Mouse (Mus musculus): ENCODE data around the gene Bcl2l1.

Gene Bcl2l1

GRCm38 (mm10) chr2:152824438-152825167 is 6.9 kb downstream of the Bcl2l1 start:
- DNase-seq (ENCODE audit: low spot score), result no peak

DNA sequence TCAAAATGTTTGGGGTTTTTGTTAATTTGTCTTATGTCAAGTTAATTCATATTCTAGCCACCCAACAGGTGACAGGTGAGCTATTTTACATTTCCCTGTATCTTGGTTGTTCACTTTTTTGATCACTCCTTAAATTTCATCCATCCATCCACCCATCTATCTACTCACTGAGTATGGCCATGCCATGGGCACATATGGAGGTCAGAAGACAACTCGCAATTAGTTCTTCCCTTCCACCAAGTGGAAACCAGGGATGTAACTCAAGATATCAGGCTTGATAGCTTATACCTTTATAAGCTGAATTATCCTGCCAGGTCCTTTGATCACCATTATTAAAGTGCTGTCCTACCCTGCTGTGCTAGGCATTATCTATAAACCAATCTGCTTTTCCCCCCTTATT is 7.8 kb downstream of the Bcl2l1 start:
- DNase-seq (ENCODE audit: low spot score), result no peak

DNA sequence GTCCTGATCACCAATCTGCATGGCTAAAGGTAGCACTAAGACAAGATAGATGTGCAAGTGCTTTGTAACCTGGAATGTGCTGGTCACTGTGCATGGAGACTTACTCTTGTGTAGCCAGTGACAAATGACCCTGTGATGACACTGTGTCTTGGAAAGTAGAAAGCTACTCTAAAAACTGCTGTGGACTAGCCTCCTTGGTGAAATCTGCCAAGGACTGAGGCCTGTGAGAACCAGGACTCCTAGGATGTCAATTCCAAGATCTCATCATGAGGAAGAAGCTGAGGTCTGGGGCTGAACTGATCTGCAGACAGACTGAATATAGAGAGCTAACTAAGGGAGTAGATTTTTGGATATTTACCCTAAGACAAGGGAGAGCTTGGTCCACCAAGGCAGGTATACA is 10.0 kb downstream of the Bcl2l1 start:
- no peak for DNase-seq (ENCODE audit: low spot score)

GRCm38 (mm10) chr2:152821023-152821422 is 10.5 kb downstream of the Bcl2l1 start:
- no peak for DNase-seq (ENCODE audit: low spot score)

GRCm38 (mm10) chr2:152820369-152820768 is 11.2 kb downstream of the Bcl2l1 start:
- no peak for DNase-seq (ENCODE audit: low spot score)

DNA sequence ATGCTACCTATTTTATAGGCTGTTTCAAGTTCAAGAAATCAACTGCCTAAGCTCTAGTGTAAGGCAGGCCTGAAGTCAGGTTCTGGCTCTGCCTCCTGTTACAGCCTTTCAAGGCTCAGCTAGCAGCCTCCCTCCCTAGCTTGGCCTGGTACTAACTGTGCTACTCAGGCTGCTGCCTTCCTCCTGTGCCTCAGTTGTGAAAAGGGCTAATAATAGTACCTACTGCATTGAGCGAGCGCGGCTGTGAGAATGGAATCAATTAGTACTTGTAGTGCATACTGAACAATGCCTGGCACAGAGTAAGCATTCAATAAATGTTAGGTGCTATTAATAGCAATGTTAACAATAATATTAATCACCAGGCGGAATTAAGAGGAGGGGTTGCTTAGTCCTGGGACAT is 11.6 kb downstream of the Bcl2l1 start:
- no peak for DNase-seq (ENCODE audit: low spot score)

DNA sequence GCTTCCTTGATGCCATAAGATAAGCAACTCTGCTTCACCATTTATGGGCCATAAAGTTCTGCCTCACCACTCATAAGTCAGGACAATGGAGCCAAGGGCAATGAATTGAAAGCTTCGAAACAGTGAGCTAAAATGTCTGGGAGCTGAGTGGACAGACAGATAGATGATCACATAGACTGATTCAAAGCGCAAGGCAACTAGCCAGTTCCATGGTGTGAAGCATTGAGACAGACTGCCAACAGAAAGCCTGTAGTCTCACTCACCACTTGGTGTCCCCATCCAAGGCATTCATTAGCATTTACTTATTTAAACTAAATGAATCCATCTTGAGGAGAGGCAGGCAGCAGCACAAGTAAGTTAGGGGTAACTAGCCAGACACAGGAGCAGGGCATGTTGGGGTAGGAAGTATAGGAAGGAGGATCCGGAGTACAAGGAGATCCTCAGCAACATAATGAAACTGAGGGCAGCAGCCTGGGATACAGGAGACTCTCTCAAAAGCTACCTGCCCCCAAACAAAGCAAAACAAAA is 12.4 kb downstream of the Bcl2l1 start:
- no peak for DNase-seq (ENCODE audit: low spot score)

DNA sequence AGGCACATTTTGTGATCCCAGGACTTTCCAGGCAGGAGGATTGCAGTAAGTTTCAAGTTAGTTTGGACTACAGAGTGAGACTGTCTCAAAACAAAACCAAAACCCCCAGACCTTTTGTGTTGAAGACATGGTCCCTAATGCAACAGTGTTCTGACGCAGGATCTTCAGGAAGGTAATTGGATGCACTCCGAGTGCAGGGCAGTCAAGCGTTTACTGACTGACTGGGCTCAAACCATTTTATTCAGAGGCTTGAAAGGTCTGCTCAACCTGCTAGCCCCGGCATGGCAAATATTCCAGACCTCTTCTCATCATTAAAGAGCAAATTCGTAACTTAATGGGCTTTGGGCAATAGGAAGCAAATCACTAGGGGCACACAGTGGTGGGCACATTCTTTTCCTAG is 12.8 kb downstream of the Bcl2l1 start:
- DNase-seq (ENCODE audit: low spot score), result no peak

DNA sequence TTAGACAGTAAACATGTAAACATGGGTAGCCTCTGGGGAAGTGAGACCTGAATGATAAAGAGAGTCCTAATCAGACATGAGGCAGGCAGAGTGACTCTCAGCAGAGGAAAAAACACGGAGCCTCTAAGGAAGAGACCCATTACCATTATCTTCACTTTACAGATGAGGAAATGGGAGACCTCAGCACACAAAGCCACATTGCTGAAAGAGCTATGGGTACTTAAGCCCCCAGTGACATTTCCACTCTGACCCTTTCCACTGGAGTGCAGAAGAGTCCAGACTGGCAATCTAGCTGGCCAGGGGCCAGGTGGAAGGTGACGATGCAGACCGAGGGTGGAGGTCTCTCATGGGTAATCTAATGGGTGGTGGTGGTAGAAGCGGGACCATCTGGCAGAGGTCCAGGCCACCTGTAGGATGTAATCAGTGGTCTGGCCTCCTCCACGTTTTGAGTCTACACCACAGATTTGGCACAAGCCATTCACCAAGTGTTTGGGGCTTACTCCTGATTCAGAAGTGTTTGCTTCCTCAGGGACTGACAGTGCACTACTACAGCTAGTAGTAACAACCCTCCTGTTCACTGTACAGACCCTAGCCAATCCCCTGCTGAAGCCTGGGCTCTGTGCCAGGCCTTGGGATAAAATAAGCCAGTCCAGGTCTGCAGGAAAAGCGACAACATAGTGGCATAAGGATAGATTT is 13.8 kb downstream of the Bcl2l1 start:
- DNase-seq (ENCODE audit: low spot score), result no peak

GRCm38 (mm10) chr2:152816657-152817348 is 14.7 kb downstream of the Bcl2l1 start:
- DNase-seq (ENCODE audit: low spot score), result no peak

DNA sequence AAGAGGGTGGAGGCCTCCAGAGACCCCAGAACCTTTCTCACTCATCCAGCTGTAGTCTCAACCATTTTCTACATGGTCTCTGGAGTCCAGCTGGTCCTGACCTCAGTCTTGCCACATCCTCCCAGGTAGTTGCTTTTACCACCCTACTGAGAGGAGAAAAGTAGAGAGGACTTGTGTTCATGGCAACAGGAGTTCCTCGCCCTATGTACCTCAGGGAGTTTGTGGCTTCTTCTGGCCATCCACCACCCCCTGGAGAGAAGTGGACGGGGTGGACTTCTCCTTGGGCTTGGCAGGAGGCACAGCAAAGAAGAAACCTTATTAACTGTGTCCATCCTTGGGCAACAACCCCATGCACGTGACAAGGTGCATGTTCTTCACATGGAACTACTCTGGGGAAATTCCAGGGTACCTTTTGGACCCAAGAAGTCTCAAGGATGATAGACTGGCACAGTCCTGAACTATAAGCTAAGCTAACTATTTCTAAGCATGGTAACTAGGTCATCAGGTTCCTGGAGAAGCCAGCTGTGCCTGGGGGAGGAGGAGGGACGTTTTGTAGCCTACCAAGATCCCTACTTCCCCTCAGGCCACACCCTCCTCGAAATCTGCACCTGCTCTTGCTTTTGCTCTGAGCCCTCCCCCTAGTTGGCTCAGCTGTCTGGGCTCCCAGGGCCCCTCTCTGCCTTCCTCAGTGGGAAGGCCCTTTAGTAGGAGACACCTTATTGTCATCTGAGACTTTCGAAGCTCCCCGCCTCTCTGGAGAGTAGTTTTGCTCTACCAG is 15.5 kb downstream of the Bcl2l1 start:
- no peak for DNase-seq (ENCODE audit: low spot score)

DNA sequence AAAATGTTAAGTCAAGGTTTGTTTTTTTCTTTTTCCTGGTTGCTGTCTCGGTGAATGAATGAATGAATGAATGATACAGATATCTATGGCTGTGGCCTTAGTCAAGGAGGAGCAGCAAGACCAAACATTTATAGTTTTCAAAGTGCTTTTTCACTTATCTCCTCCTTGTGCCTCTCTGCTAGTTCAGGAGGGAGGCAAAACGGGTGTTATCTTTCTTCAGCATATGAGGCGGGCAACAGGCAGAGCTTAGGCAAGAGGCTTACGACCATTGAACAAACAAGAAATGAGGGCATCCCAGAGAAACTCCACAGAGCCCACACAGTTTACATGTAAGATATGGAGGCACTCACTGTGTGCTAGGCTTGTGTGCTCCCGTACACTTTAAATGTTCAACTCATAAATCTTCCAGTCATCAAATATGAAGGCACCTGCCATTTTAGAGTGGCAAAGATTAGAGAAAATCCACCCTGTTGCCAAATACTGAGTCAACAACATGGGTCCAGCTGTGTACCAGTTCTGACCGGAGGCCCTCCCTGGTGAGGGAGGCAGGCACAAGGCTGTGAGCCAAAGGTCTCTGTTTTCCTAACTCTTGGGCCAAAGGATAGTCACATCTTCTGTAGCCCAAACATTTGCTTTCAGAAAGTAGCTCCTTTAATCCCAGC is 17.2 kb downstream of the Bcl2l1 start:
- no peak for DNase-seq (ENCODE audit: low spot score)

GRCm38 (mm10) chr2:152813232-152813631 is 18.3 kb downstream of the Bcl2l1 start:
- no peak for DNase-seq (ENCODE audit: low spot score)

GRCm38 (mm10) chr2:152811336-152812165 is 20.0 kb downstream of the Bcl2l1 start:
- no peak for DNase-seq (ENCODE audit: low spot score)

DNA sequence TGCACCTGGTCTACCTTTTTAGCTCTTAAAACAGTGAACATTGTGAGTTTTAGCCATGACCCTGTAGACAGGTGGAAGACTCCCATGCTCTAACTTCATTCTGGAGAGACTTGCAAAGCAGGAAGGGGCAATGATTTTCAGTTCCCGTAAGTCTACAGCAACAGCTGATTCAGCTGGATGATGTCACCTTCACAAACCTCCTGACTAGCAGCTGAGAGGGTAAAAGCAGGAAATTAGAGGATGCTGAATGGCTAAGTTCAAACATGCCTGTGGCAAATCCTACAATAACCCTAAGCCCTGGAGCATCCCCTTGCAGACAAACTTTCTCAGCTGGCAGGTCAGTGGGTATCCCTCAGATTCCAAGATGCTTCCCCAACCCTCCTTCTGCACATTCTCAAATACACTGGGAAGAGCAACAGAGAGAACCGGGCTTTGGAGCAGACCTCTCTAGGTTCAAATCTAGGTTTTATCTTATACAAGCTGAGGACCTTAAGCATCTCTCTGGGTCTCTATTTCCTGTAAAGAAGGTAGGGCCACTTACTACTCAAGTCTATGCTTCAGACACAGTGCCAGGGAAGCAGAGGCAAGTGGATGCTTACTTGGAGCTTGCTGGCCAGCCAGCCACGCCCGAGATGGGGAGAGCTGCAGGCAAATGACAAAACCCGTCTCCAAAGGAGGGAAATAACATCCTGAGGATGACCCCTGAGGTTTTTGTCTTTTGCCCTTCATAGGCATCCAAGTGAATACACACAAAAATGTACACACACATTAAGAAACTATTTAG is 21.2 kb downstream of the Bcl2l1 start:
- DNase-seq (ENCODE audit: low spot score), result no peak

DNA sequence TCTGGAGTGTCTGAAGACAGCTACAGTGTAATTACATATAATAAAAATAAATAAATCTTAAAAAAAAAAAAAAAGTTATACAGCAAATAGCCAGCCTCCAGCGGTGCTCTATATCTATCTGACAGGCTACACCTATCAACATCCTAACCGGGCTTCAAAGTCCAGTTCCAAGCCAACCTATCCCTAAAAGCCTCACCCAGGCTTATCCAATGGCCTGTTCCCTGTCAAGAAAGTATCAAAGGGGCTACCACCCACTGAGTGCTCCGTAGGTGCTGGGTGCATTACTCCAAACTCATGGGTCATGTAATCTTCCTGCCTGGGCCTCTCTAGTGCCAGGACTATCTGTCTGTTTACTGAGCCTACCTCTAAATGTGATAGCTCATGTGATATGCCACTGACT is 23.4 kb downstream of the Bcl2l1 start:
- no peak for DNase-seq (ENCODE audit: low spot score)

- DNase-seq (ENCODE audit: low spot score), result no peak
These were observed 25.5 kb downstream of the Bcl2l1 start for GRCm38 (mm10) chr2:152806037-152806436.

DNA sequence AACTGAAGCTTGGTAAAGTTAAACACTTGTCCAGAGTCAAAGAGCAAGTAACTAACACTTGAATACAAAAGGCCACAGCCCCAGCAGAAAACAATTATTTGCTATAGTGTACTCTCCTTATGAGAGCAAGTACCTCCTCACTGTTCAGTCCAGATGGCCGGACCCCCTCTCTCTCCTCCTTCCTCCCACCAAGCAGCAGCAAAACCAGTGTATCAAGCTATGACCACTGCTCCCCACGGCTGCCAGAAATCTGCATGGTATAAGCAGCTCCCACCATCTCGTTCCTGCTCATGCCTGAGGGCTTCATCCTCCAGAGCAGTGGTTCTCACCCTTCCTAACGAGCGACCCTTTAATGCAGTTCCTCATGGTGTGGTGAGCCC is 26.4 kb downstream of the Bcl2l1 start:
- DNase-seq (ENCODE audit: low spot score), result no peak

DNA sequence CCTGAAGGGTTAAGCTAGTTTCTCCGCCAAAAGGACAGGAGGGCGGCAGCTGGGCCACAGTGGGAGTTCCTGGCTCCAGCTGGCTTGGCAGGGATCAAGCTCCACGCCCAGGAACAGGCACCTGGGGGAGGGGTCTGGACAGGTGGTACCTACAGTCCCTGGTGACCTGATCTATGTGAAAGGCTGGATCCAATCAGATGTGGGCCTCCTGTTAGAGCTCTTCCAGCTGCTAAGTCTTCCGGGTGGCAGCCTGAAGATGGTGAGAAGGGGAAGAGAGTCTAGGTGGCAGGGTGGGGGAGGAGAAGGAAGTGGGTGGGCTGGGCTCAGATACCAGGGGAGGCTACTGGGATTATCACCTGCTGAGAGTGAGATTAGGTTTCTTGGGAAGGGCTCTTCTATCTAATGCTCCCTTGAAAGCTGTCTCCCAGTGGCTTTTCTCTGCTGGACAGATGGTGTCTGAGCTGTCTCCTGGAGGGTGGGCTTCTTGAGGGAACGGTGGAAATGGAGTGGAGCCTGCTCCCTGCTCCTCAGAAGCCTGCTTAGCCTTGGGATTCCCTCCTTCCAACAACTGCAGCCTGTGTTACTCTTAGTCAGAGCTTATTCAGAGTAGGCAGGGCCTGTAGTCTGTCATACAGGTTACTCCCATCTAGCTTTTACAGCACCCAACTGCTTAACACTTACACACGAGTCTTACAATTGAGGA is 27.0 kb downstream of the Bcl2l1 start:
- no peak for DNase-seq (ENCODE audit: low spot score)

All from ovary, postnatal 14 days (tissue).